Mouse (Mus musculus): ENCODE results near the gene Galntl6. TPM values are rescaled to one million over a fixed set of nuclear protein-coding genes. Genes with fewer than 3 reads are reported as not detected.

Gene Galntl6
- polyA plus RNA-seq, 1 experiment from 2014 or later: not detected

DNA sequence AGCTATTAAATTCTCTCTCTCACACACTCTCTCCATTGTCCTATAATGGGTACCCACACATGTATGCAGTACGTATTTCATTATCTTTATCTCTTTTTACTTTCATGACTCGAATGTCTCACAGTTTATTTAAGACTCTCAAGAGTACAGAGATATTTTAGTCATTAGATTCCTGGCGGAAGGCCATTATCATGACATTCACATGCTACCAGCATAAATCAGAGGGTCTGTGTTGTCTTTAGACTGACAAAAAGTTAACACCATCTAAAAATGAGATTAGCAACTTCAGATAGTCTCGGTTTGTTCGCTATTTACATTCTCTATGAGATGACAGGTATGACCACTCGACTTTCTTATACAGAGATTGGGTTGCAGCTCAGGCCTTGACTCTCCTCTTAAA, 985.4 kb downstream of the Galntl6 start:
- H3K4me3 ChIP-seq (ENCODE audit: low read depth, low read length): no peak overlapping the region
- no peak for ATAC-seq
- H3K4me1 ChIP-seq (ENCODE audit: insufficient read depth): no peaks in the 10 kb centered on the region
- no peak overlapping the region for H3K9ac ChIP-seq (replicated peaks)
- H3K9me3 ChIP-seq (ENCODE audit: low read length): no peaks in the 10 kb centered on the region
- 67% methylated on average over 6 of the region's 6 CpGs for WGBS (ENCODE audit: insufficient replicate concordance)
- no peak overlapping the region for H3K4me2 ChIP-seq (ENCODE audit: low read depth, low read length)
- H3K27ac ChIP-seq (ENCODE audit: low read depth): no peak overlapping the region
- no peaks in the 10 kb centered on the region for H3K27me3 ChIP-seq (ENCODE audit: insufficient read depth, low read length)
- TF ChIP-seq EP300 (IDR thresholded peaks at IDR 0.05; ENCODE audit: low read depth): no peak
- TF ChIP-seq CTCF (IDR thresholded peaks at IDR 0.05; ENCODE audit: low read depth): no peak
- DNase-seq: no peak
- no peaks in the 10 kb centered on the region for H3K36me3 ChIP-seq (replicated peaks; ENCODE audit: insufficient read depth, low read length)

DNA sequence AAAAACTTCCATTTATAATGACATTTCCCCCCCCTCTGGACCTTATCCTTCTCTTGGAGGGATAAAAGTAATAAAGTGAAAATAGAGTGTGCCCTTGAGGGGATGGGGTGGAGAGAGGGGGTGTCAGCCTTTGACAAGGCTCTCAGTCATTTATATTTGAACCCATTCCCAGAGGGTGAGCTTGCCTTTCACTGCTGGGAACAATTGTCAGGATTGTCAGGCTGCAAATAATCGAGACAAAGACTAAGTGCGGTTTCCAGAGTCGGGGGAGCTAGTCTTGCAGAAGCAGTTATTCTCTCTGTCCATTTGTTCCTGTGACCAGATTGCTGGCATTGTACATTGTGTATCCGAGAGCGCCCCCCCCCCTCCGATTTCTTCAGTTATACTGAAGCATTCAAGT, 988.9 kb downstream of the Galntl6 start:
- DNase-seq (no peak), ATAC-seq (no peak)
- no peaks in the 10 kb centered on the region for H3K9me3 ChIP-seq (ENCODE audit: low read length)
- no peak overlapping the region for H3K9ac ChIP-seq (replicated peaks)
- H3K4me3 ChIP-seq (ENCODE audit: low read depth, low read length): no peak overlapping the region
- H3K27me3 ChIP-seq (ENCODE audit: insufficient read depth, low read length): no peaks in the 10 kb centered on the region
- H3K36me3 ChIP-seq (replicated peaks; ENCODE audit: insufficient read depth, low read length): no peaks in the 10 kb centered on the region
- no peak overlapping the region for H3K4me2 ChIP-seq (ENCODE audit: low read depth, low read length)
- no peak overlapping the region for H3K27ac ChIP-seq (ENCODE audit: low read depth)
- 74% methylated on average over 6 of the region's 6 CpGs for WGBS (ENCODE audit: insufficient replicate concordance)
- no peak for TF ChIP-seq EP300 (IDR thresholded peaks at IDR 0.05; ENCODE audit: low read depth)
- TF ChIP-seq CTCF (IDR thresholded peaks at IDR 0.05; ENCODE audit: low read depth): no peak
- H3K4me1 ChIP-seq (ENCODE audit: insufficient read depth): no peaks in the 10 kb centered on the region

DNA sequence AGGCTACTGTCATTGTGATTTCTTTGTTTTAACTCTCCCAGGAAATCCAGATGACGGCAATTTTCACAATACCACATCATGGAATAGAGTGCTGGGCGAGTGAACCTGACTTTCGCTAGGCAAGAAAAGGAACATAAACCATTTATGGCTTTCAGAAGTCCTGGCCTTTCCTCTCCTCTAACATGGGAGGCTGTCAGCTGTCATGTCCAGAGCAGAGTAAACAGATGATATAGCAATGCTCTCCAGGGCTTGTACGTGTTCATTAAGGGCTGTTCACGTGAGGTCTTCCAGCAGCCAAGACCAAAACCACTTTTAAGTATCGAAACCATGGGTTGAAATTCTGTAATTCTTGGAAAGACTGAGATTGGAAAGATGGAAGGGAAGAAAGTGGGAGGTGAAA, 989.3 kb downstream of the Galntl6 start:
- DNase-seq (no peak), ATAC-seq (no peak)
- Histone ChIP-seq H3K9ac (replicated peaks) (no peak overlapping the region), H3K27ac (ENCODE audit: low read depth) (no peak overlapping the region), H3K9me3 (ENCODE audit: low read length) (no peaks in the 10 kb centered on the region), H3K4me2 (ENCODE audit: low read depth, low read length) (no peak overlapping the region), H3K4me1 (ENCODE audit: insufficient read depth) (no peaks in the 10 kb centered on the region), H3K4me3 (ENCODE audit: low read depth, low read length) (no peak overlapping the region), H3K27me3 (ENCODE audit: insufficient read depth, low read length) (no peaks in the 10 kb centered on the region), H3K36me3 (replicated peaks; ENCODE audit: insufficient read depth, low read length) (no peaks in the 10 kb centered on the region)
- 65% methylated on average over 6 of the region's 6 CpGs for WGBS (ENCODE audit: insufficient replicate concordance)
- TF ChIP-seq CTCF (IDR thresholded peaks at IDR 0.05; ENCODE audit: low read depth) (no peak), EP300 (IDR thresholded peaks at IDR 0.05; ENCODE audit: low read depth) (no peak)

DNA sequence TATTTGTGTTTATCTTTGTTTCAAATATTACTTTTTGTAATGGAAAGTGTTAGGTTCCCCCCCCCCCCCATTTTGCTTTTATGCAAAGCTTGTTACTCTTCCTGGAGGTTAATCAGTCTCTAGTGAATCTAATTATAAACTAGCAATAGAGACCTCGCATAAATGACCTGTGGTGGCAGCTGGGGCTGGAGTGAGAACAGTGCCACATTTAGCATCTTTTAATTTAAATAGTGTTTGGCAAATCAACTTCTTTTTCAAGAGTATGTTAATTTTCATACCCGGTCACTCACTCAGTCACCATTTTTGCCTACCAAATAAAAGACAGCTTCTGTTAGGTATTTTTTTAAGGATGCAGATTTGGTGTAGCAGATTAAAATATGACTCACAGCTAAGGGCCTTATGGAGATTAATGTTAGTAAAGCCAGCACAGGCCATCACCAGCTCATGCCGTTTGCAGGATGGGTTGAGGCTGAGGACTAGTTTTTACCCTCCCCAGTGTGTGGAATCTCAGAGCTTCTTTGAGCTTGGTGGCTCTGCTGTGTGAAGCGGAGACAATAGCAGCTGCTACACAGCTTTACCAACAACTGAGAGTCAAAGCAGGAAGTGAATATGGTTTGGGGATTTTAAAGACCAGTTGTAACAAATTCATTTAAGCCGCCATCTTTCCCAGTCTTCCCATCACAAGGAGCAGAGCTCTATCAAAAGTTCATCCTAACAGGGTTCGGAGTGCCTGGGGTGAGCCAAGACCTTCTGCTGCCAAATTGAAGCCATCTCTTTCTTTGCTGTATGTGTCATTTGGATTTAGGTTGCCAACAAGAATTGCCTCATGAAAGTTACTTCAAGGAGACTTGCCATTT, 990.0 kb downstream of the Galntl6 start:
- no peak for DNase-seq

DNA sequence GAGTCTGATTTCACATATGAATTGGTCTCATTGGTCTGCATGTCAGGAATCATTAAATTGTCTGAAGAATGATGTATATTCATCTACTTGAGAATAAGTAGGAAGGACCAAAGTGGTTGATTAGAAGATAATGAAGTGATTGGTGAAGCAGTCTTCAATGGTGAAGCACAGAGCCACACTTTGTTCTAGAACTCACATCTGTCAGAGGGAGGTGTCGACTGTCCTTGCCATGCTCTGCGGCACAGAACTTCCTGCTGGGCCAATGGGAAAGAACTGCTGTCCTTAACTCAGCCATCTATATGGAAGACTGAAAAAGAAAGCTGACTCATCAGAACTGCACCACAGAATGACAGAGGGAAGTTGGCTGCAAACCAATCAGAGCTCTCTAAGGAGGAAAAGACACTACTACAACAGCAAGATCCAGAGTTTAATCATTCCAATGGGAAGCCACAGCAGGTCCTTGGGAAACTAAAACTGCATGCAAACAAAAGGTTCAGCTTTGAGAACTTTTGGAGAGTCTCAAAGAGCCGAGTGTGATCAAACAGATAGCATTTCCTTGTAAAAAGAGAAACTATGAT, 992.0 kb downstream of the Galntl6 start:
- no peak overlapping the region for H3K4me2 ChIP-seq (ENCODE audit: low read depth, low read length)
- no peak for TF ChIP-seq EP300 (IDR thresholded peaks at IDR 0.05; ENCODE audit: low read depth)
- no peak overlapping the region for H3K4me3 ChIP-seq (ENCODE audit: low read depth, low read length)
- no peak for ATAC-seq
- H3K9ac ChIP-seq (replicated peaks): no peak overlapping the region
- H3K27ac ChIP-seq (ENCODE audit: low read depth): no peak overlapping the region
- 64% methylated on average over 3 of the region's 3 CpGs for WGBS (ENCODE audit: insufficient replicate concordance)
- DNase-seq: no peak
- H3K36me3 ChIP-seq (replicated peaks; ENCODE audit: insufficient read depth, low read length): no peaks in the 10 kb centered on the region
- H3K27me3 ChIP-seq (ENCODE audit: insufficient read depth, low read length): no peaks in the 10 kb centered on the region
- no peaks in the 10 kb centered on the region for H3K9me3 ChIP-seq (ENCODE audit: low read length)
- no peaks in the 10 kb centered on the region for H3K4me1 ChIP-seq (ENCODE audit: insufficient read depth)

More for the DNA sequence above, 990.0 kb downstream of the Galntl6 start:
- H3K36me3 ChIP-seq (replicated peaks; ENCODE audit: insufficient read depth, low read length): no peaks in the 10 kb centered on the region
- H3K27ac ChIP-seq (ENCODE audit: low read depth): no peak overlapping the region
- H3K27me3 ChIP-seq (ENCODE audit: insufficient read depth, low read length): no peaks in the 10 kb centered on the region
- H3K4me2 ChIP-seq (ENCODE audit: low read depth, low read length): no peak overlapping the region
- no peak overlapping the region for H3K9ac ChIP-seq (replicated peaks)
- TF ChIP-seq CTCF (IDR thresholded peaks at IDR 0.05; ENCODE audit: low read depth) (no peak), EP300 (IDR thresholded peaks at IDR 0.05; ENCODE audit: low read depth) (no peak)
- 74% methylated on average over 6 of the region's 6 CpGs for WGBS (ENCODE audit: insufficient replicate concordance)
- no peak overlapping the region for H3K4me3 ChIP-seq (ENCODE audit: low read depth, low read length)
- no peak for ATAC-seq
- no peaks in the 10 kb centered on the region for H3K4me1 ChIP-seq (ENCODE audit: insufficient read depth)
- no peaks in the 10 kb centered on the region for H3K9me3 ChIP-seq (ENCODE audit: low read length)

DNA sequence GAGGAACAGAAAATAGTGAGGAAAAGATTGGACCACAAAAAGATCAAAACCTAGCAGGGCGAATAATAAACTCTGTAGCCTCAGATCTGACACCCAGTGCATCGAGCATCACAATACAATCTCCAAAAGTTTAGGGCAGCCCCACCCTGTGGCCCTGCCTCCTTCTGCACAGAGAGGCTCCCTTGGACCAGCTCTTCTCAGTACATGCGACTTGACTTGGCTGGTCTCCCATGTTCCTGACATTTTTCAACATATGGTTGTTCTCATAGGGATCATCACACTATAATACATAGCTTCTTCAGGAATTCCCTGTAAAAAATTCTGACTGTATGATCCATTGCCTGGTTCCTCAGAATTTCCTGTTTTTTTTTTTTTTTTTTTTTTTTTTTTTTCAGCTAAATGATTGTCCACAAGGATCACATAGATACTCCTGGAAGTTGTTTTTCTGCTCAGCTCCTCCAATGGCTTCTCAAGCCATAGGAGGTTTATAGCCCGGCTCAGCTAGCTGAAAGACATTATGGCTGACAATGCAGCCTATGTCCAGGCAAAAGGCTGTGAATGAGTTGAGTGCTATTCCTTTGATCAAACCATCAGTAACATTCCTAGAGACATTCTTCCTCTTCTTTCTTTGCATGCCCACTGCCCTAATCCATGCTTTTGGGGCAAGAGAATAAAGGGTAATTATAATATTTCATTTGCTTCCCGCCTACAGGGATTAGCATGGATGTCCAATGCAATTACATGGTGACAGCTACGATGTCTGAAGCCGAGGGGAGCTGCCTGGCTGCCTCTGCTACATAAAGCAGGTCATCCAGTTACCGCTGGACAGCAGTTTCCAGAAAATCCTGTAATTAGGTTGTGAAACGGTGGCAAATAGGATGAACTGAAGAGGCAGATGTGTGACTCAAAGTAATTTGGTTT, 993.5 kb downstream of the Galntl6 start:
- 70% methylated on average over 9 of the region's 9 CpGs for WGBS (ENCODE audit: insufficient replicate concordance)
- TF ChIP-seq CTCF (IDR thresholded peaks at IDR 0.05; ENCODE audit: low read depth): no peak
- TF ChIP-seq EP300 (IDR thresholded peaks at IDR 0.05; ENCODE audit: low read depth): no peak

More for the DNA sequence above, 993.5 kb downstream of the Galntl6 start:
- ATAC-seq: no peak
- Histone ChIP-seq H3K4me3 (ENCODE audit: low read depth, low read length) (no peak overlapping the region), H3K27ac (ENCODE audit: low read depth) (no peak overlapping the region), H3K36me3 (replicated peaks; ENCODE audit: insufficient read depth, low read length) (no peaks in the 10 kb centered on the region), H3K4me1 (ENCODE audit: insufficient read depth) (no peaks in the 10 kb centered on the region), H3K9me3 (ENCODE audit: low read length) (no peaks in the 10 kb centered on the region), H3K9ac (replicated peaks) (no peak overlapping the region), H3K4me2 (ENCODE audit: low read depth, low read length) (no peak overlapping the region), H3K27me3 (ENCODE audit: insufficient read depth, low read length) (no peaks in the 10 kb centered on the region)
- DNase-seq: no peak
